Mouse (Mus musculus) monocyte, adult 2 months (primary cell): ENCODE data around the gene R3hdml.
A peak's percentile ranks its signal among the peaks of the same experiment; 100 is the strongest.

Experiments
- DNase-seq, 2 experiments: peaks; one replicate each; pipeline ENCODE4 v3.0.0; 2022; ENCODE audit warnings: low spot score in 2 of 2, low read depth in 1 of 2

Gene R3hdml

GRCm38 (mm10) chr2:163471710-163472465 is 20.2 kb upstream of the R3hdml start:
- no peak for DNase-seq

- peak; percentile 76 to 88 for DNase-seq
Observed at GRCm38 (mm10) chr2:163472466-163472851, 19.7 kb upstream of the R3hdml start, which contains the start of gene Fitm2. Gene Fitm2, minus strand, starts transcription at chr2:163472629.

GRCm38 (mm10) chr2:163480191-163480825 is 11.8 kb upstream of the R3hdml start:
- DNase-seq = no peak

GRCm38 (mm10) chr2:163481539-163482029 is 10.5 kb upstream of the R3hdml start:
- no peak for DNase-seq

GRCm38 (mm10) chr2:163487360-163487759 is 4.8 kb upstream of the R3hdml start:
- no peak for DNase-seq

GRCm38 (mm10) chr2:163489725-163490291 is 2.3 kb upstream of the R3hdml start:
- DNase-seq = no peak

- DNase-seq = no peak
Observed at GRCm38 (mm10) chr2:163490656-163491055, 1.5 kb upstream of the R3hdml start.

GRCm38 (mm10) chr2:163491351-163491750 is 767 bp upstream of the R3hdml start:
- no peak for DNase-seq

GRCm38 (mm10) chr2:163493031-163493430 is 913 bp downstream of the R3hdml start:
- DNase-seq = no peak

GRCm38 (mm10) chr2:163493976-163494375 is 1.9 kb downstream of the R3hdml start:
- DNase-seq = no peak

GRCm38 (mm10) chr2:163494456-163494855 is 2.3 kb downstream of the R3hdml start:
- DNase-seq = no peak

- DNase-seq = no peak
Observed at GRCm38 (mm10) chr2:163502219-163502618, 10.1 kb downstream of the R3hdml start.

GRCm38 (mm10) chr2:163503191-163503590 is 11.1 kb downstream of the R3hdml start:
- DNase-seq = no peak

GRCm38 (mm10) chr2:163506300-163507004 is 14.3 kb downstream of the R3hdml start, which contains the start of gene Hnf4a:
Gene Hnf4a, plus strand, starts transcription at chr2:163506808.
- no peak for DNase-seq

GRCm38 (mm10) chr2:163525761-163526243 is 33.7 kb downstream of the R3hdml start:
- DNase-seq = no peak

- no peak for DNase-seq
Observed at GRCm38 (mm10) chr2:163527497-163527896, 35.4 kb downstream of the R3hdml start.

GRCm38 (mm10) chr2:163530418-163530817 is 38.3 kb downstream of the R3hdml start:
- no peak for DNase-seq

- DNase-seq = peak; percentile 16 to 67
Observed at GRCm38 (mm10) chr2:163531917-163532316, 39.8 kb downstream of the R3hdml start.

- DNase-seq = no peak
Observed at GRCm38 (mm10) chr2:163533226-163533625, 41.1 kb downstream of the R3hdml start.

- peak; percentile 54 to 81 for DNase-seq
Observed at GRCm38 (mm10) chr2:163534958-163535524, 42.9 kb downstream of the R3hdml start.

- DNase-seq = no peak
Observed at GRCm38 (mm10) chr2:163537443-163537842, 45.3 kb downstream of the R3hdml start.
